Mouse (Mus musculus) thymus, adult 2 months (tissue): ENCODE data around the gene Tnrc6b.

ENCODE experiments used
- CTCF ChIP-seq: fragments of 200-500 bp; IDR thresholded peaks from 2 replicates; pipeline ENCODE4 v1.5.1; 2012; ENCODE audit warnings: mild to moderate bottlenecking, control low read depth, low read length, moderate library complexity, borderline replicate concordance; ENCODE audit not compliant: control insufficient read depth, poor library complexity, insufficient read depth; ENCODE audit errors: extremely low read depth
- POLR2A ChIP-seq: fragments of 200-500 bp; IDR thresholded peaks from 2 replicates; pipeline ENCODE4 v1.6.1; 2012; ENCODE audit warnings: mild to moderate bottlenecking, low read length, control low read depth, moderate library complexity; ENCODE audit not compliant: control insufficient read depth, poor library complexity, insufficient read depth; ENCODE audit errors: extremely low read depth

- TF ChIP-seq POLR2A, result no peak
- TF ChIP-seq CTCF, result no peak
Observed at GRCm38 (mm10) chr15:80795076-80795475, 84.0 kb downstream of the Tnrc6b start.
